Mouse (Mus musculus) thymus, postnatal 36 days (tissue): ENCODE data around the gene Hoxc11.

Experiments
- DNase-seq, 2 experiments: peaks; one replicate each; pipeline ENCODE4 v3.0.0; 2022; ENCODE audit warnings: mixed read lengths in 2 of 2

The Hoxc11 gene

DNA sequence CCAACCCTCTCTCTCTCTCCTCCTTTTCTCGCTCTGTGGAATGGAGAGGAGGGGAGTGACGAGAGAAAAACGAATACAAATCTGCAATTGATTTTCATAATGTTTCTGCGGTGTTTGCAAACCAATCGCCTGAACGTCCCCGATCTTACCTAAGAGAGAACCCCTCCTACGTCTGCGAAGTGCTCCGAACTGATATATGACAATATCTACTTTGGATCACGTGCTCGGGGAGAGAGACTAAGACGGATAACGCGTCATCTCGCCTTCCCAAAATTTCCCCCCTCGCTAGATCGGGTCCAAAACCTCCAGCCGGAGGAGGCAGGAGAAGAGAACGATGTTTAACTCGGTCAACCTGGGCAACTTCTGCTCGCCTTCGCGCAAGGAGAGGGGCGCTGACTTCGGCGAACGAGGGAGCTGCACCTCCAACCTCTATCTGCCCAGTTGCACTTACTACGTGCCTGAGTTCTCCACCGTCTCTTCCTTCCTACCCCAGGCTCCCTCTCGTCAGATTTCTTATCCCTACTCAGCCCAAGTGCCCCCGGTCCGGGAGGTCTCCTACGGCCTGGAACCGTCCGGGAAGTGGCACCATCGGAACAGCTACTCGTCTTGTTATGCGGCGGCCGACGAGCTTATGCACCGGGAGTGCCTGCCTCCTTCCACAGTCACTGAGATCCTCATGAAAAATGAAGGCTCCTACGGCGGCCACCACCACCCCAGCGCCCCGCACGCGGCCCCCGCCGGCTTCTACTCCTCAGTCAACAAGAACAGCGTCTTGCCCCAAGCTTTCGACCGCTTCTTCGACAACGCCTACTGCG lies at the start of gene Hoxc11:
Hoxc11 (plus strand) TSS at position 236 of the 815 bp plus-strand sequence.
- no peak for DNase-seq

DNA sequence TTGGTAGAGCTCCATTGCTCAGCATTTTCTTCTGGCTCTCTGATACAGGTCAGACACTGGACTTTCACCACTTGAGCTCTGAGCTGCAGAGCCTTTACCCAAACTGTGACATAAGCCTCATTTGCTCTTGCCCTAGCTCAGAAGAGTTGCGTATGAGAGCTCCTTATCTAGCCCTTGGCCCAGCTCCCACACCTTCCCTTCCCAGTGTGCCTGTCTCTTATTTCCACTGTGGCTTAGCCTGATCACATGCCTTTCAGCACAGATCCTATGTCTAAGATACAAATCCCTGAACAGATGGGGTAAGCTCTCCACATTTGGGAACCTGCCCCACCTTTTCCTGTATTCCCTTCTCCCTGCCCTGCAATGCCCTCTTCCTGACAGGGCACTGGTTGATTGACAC lies 49.3 kb upstream of the Hoxc11 start:
- no peak for DNase-seq

DNA sequence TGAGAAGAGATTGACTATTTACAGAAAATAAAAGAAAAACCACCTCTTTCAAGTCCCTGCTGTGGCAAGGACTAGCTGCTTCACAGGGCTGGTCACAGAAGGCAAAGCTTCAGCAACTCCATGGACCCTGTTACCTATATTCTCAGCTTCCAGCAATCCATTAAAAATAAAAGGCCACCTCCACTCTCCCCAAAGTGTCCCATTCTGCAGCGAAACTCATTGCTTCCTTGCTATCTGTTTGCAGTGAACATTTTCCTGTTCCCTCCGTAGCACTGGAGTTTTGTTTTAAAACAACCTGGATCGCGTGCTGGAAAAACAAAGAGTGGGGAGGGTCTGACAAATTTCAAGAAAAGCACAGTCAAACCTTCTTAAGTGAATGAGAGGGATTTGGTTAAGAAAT lies 44.7 kb upstream of the Hoxc11 start:
- DNase-seq: no peak

DNA sequence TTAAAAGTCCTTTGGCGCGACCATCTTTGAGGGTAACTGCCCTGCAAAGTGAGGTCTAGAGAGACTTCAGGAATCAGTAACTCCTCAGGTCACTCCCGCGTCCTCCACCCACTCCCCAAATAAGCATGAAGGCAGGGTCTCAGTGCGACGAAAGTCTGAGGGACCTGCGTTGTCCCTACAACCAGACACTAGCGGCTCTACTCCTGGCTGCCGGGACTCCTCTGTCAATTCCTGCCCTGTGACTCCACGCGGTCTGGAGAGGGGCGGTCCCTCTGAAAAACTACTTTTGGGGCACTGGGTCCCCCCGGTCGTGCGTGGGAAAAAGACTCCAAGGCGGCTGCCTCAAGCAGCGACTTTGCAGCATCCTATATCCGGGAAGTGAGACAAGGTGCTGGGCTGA lies 44.2 kb upstream of the Hoxc11 start:
- DNase-seq: no peak

DNA sequence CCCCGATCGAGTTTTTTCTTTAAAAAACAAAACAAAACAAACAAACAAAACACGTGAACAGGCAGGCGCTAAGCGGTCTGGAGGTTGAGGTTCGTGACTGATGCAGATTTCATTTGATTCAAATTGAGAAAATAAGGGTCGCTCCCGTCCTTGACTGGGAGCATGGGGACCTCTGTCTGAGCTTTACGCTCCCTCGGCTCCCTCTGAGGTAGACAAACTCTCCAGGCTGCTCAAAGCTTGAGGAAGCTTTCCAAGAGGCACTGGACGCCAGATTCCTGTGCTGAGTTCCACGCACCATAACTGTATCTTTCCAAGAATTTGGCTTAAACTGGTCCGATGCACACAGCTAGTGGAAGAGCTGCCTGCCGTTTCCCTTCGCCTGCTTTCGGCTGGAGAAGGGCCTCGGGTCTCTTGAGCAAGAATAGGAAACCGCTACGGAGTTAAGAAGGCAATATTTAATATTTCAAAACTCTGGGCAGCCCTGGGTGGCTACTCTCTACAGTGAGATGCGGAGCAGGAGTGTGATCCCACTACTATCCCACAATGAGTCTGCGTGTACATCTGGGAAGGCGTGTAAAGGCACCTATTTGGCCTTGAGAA lies 43.6 kb upstream of the Hoxc11 start:
- no peak for DNase-seq

DNA sequence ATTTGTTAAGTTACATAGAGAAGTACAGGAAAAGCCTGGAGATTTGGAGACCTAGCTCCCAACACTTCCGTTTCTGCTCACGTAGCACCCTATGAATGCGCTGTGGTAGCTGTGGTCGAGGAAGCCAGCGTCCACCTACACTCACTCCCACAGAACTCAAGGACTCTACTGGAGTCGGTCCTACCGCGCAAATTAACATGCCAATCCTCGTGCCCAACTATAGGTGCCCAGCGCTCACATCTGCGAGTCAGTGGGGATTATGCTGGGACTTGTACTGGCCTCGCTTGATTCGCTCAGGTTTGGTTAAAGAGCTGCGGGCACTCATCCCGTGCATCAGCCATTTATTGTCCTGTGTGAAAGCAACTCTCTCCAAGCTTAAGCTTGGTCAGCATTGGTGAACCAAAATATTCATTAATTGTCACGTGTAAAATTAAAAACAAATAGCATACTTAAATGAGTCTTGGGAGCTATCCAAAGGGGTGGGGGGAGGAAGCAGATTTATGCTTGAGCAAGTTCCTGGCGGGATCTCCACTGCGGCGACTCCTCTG lies 41.1 kb upstream of the Hoxc11 start:
- no peak for DNase-seq

DNA sequence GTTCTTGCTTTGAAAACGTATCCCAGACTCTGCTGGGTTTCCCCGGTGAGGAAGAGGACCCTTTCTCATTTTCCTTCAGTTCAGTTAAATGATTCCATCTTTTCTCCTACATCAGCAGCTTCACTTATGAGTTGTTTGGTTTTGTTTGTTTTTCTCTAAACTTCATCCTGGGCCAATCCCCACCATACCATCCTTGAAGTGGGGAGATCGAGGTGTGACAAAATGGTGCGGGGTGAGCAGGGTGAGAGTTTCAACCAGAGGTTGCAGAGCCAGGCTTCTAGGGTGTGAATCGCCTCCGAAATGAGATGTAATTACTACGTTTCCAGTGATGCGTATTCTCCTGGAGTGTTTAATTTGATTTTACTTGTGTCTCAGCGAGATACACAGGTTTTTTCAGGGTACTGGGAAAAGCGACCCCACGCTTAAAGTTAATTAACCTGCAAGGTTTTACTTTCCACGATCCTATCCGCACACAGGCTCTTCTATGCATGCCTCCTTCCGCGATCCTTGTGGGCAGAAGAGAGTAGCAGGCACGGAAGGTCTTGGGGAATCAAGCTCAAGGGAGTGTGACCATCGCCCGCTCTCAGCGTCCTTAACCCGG lies 36.2 kb upstream of the Hoxc11 start:
- DNase-seq: no peak

DNA sequence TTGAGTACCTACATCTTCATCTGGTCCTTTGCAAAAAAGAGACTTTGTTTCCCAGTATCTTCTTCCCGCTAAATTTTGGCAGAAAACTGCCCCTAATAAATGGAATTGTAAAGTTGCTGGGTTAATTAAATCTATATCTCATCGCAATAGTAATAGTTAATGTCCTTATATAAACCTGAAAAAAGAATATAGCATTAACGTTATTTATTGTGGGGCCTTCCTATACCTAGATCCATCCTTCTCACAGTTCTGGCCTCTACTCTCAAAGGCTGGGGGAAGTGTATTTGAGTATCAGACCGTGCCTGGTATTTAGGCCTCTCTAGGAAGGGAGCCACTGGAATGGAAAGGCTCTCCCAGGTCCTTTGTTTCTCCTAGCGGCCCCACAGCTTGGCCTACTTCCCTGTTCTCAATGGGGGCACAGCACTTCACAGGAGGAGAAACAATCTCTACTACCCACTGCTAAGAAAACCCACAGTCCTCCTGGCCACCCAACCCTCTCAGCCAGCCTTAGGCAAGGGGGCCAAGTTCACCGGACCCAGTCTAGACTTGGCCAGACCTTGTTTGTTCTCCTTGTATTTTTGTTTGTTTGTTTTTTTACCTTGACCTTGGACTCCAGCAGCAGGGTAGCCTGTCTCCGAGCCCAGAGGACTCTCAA lies 35.5 kb upstream of the Hoxc11 start:
- DNase-seq: no peak

DNA sequence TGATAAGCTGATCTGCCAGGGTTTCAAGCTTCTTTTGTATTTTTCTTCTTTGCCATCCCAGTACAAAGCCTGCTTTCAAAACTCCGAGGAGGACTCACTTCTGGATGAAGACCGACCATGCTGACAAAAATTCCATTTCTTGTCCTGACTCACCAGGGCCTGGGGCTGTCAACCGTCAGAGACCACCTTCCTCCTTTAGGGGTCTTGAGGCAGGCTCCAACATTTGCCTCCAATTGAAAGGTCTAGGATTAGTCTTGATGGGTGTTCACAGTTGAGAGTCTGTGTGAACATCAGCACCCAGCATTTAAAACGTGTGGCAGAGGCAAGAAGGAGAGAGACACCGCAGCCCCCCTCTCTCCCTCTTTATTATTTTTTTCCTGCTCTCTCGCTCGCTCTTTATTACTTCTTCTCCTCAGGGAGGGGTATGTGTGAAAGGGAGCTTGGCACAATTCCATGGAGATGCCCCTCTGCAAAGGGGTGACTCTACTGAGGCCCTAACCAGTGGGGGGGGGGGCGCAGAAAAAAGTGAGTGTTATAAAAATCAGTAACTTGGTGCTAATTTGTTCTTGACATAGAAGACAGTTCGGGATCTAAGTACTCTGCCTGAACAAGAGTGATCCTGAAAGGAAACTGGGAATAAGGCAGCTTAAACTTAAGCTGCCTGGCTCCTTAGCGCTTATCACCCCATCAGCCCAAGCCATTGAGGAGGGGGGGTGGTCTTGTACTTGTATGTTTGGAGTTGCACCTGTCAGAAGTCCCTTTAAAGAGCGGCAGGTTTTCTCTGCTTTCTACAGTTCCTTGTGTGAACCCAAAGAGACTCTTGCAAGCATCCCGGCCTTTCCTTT lies 34.7 kb upstream of the Hoxc11 start:
- no peak for DNase-seq

DNA sequence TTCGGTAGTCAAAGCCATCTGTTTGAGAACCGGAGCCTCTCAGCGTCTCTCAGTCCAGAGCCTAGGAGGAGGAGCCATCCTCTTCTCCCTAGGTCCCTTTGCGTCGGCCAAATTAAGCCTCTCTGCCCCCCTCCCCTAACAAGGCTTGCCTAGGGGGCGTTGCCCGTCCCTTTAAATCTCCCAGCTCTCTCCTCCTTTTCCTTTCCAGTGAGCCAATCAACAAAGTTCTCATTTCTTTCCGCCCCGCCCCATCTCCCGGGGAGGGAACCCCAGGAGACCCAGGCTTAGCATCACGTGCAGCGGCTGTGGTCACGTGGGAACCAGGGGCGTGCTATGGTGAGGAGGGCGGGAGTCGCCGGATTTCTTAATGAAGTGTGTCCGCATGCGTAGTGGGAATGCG lies 33.6 kb upstream of the Hoxc11 start:
- DNase-seq: peak in 1 of 2 experiments; percentile 14

DNA sequence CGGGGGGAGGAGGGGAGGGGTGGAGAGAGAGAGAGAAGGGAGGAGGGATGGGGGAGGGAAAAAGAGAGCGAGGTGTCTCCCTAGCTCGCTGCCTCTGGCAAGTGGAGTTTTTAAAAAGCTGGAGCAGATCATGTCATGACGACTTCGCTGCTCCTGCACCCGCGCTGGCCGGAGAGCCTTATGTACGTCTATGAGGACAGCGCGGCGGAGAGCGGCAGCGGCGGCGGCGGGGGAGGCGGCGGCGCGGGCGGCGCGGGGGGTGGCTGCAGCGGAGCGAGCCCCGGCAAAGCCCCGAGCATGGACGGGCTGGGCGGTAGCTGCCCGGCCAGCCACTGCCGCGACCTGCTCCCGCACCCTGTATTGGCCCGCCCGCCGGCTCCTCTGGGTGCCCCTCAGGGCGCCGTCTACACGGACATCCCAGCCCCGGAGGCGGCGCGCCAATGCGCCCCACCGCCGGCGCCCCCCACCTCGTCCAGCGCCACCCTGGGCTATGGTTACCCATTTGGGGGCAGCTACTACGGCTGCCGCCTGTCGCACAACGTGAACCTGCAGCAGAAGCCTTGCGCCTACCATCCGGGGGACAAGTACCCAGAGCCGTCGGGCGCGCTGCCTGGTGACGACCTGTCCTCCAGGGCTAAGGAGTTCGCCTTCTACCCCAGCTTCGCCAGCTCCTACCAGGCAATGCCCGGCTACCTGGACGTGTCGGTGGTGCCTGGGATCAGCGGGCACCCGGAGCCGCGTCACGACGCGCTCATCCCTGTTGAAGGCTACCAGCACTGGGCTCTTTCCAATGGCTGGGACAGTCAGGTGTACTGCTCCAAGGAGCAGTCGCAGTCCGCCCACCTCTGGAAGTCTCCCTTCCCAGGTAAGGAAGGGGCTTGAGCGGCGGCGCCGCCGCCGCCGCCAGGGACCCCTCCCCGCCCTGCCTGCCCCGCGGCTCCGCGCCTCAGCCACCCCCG lies 32.9 kb upstream of the Hoxc11 start, which contains the start of gene Hoxc13:
Hoxc13 (plus strand) TSS at position 51 of the 959 bp plus-strand sequence.
- no peak for DNase-seq

DNA sequence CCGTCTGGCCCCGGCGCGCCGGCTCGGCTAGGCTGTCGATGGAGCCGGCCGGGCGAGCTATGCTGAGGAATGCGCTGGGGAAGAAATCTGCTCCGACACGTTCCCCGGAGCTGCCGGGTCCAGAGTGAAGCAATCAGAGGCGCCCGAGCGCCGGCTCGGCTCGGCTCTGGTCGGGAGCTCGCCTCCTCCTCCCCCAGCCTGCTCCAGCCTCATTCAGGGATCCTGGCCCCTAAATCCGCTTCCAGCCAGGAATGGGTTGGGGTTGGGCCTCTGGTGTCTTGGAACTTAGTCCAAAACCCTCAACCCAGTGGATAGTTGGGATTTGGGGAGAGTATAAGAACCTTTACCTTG lies 32.2 kb upstream of the Hoxc11 start:
- no peak for DNase-seq

DNA sequence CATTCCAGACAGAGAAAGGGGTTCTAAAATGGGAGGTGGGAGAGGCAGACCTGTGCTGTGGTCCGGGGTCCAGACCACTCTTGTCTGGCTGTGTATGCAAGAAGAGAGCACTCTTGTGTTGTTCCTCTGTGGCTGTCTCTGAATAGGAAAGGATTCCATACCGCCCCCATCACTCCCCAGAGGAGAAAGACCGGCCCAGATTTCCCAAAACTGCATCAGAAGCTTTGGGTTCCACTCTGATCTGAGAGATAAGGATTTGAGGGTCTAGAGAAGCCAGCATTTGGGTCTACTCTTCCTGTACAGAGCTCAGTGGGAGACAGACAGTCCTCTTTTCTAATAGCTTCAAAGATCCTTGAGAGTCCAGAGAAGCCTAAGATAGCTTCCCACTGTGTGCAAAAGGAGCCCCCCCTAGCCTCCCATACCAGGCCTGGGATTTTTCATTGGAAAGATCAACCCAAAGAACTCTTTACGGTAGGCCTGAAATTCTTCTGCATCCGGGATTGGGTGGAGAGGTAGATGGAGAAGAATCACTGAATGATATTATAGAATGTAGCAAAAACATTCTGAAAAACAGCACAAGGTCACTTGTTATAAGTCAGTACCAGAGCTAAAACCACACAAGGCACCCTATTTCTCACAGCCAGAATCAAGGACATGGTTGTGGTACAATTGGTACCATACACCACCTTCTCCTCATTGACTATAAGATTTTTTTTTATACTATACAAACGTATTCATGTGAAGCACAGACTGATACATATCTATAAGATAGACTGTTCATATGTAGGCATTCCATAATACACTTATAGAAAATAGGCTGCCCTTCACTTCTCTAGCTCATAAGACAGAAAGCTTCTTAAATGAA lies 31.4 kb upstream of the Hoxc11 start:
- DNase-seq: no peak

DNA sequence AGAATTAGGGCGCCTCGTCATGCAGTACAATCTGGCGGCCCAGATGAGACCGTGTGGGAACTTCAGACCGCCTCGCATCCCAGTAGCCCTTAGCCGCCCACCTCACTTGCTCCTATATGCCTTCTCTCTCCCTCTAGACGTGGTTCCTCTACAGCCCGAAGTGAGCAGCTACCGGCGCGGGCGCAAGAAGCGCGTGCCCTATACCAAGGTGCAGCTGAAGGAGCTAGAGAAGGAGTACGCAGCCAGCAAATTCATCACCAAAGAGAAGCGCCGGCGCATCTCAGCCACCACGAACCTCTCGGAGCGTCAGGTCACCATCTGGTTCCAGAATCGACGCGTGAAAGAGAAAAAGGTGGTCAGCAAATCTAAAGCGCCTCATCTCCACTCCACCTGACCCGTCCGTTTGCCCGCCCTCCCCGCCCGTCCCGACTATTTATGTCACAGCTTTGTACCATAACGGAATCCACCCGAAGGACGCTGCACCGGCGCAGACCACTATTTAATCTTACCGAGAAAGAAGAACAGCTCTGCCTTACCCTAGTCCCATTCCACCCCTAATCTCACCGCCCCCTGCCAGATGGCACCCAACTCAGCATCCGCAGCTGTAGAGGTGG lies 27.1 kb upstream of the Hoxc11 start:
- no peak for DNase-seq

DNA sequence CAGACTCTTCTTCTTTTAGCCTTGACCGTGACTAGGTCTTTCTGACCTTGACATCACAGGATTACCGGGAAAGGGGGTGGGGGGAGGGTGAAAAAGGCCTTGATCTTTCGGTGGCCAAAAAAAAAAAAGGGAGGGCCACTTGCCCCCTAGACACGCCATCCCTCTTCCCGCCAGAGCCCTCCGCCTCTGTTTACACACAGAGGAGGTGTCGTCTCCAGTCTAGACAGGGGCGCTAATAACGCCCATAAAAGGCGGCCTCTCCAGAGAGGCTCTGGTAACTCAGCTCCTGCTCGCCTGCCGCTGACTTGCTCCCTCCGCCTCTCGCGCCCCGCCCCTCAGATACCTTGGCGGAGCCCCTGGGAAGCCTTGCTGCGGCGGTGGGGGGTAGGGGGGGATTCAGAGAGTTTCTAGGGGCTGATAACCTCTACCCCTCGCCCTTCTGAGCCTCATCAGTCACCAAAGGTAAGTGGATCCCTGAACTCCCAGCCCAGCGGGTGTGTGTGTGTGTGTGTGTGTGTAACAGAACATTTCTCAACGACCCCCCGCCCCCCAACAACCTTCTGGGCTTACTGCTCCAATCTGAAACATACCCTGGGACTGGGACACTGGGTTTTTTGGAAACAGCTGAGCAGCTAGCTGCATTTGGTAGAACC lies 22.4 kb upstream of the Hoxc11 start:
- no peak for DNase-seq

DNA sequence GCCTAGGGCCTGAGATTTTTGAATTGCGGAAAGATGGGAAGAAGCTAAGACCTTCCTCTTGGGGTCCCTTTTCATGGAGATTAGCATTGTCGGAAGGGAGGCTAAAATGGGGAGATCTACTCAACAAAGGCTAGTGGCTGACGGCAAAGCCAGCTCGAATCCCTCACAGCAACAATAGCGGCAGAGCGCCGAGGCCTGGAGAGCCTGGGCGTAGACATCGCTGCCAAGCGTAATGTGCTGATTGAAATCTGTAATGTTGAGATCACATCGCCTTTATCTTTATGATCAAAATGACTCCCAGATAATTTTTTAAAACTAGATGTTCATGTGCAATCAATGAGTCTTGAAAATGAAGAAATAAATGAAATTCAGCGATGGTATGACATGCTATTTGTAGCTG lies 19.8 kb upstream of the Hoxc11 start:
- DNase-seq: no peak

DNA sequence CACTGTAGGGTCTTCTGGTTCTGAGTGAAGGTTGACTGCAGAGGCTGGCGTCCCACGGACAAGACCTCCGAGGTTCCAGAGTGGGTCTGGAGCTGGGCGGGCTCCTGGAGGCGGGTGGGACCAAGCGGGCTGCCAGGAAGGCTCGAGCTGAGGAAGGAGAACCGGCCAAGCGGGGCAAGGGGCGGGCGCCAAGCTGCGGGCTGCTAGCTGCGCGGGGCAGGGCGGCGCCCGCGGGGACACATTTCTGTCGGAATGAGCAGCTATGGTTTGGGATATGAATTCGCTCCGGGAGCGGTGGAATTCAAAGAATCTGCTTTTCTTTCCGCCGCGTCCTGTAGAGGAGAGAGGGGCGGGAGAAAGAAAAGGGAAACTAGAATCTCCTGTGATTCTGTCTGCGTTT lies 19.3 kb upstream of the Hoxc11 start:
- DNase-seq: no peak

DNA sequence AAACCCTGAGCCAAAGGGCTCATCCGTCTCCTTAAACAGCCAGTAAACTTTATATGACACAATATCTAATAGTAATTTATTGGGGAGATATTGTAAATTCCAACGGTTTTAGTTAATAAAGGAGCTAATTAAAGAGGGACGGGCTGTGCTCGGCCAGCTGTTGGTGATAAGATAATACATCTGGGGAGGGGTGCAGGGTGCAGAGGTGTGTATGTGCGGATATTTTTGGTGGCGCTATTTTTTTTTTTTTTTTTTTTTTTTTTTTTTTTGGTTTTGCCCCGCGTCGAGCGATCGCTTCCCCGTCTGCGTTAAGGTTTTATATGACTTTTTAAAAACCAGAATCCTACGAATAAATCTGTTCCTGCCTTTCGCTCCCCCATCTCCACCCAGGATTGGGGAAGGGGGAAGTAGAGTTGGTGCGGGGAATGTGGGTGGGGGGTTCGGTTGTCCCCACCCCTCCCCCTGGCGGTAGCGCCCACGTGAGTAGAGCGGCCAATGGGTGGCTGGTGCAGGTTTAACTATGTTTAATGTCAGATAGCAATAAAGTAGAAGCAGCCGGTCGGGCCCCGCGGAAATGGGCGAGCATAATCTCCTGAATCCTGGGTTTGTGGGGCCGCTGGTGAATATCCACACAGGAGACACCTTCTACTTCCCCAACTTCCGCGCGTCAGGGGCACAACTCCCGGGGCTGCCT lies 17.8 kb upstream of the Hoxc11 start, which contains the start of gene Hoxc12:
Hoxc12 (plus strand) TSS at position 479 of the 694 bp plus-strand sequence.
- no peak for DNase-seq
